Mouse (Mus musculus) kidney, embryonic 16.5 days (tissue): Measurements from ENCODE around the gene Tbk1. TPM values are rescaled to one million over a fixed set of nuclear protein-coding genes. Genes with fewer than 3 reads are reported as not detected.

ENCODE experiments used
- ATAC-seq: fragments of 200-750 bp; cut with Nextera tagmentation; 2 replicates; pipeline ENCODE4 v1.8.0; 2017; ENCODE audit warnings: moderate TSS enrichment; ENCODE audit not compliant: low FRiP score, low TSS enrichment
- H3K27ac ChIP-seq: fragments of 300-500 bp; sonication (generic); 2 replicates; pipeline ENCODE4 v1.5.1; 2014; ENCODE audit warnings: low read length
- H3K27me3 ChIP-seq: fragments of 300-500 bp; sonication (generic); 2 replicates; pipeline ENCODE4 v1.6.1; 2014; ENCODE audit warnings: low read length, control low read depth, mixed read lengths; ENCODE audit not compliant: insufficient read depth
- H3K36me3 ChIP-seq: fragments of 300-500 bp; sonication (generic); 2 replicates; pipeline ENCODE4 v1.6.1; 2014; ENCODE audit warnings: low read length, control low read depth, mixed read lengths; ENCODE audit not compliant: insufficient read depth
- H3K4me1 ChIP-seq: fragments of 300-500 bp; sonication (generic); 2 replicates; pipeline ENCODE4 v1.6.1; 2014; ENCODE audit warnings: low read length, control low read depth, mixed read lengths; ENCODE audit not compliant: insufficient read depth
- H3K4me2 ChIP-seq: fragments of 300-500 bp; sonication (generic); replicated peaks from 2 replicates; pipeline ENCODE4 v1.6.1; 2014; ENCODE audit warnings: low read depth, low read length
- H3K4me3 ChIP-seq: fragments of 300-500 bp; sonication (generic); 2 replicates; pipeline ENCODE4 v1.5.1; 2014; ENCODE audit warnings: mild to moderate bottlenecking, low read length
- H3K9ac ChIP-seq: fragments of 300-500 bp; sonication (generic); replicated peaks from 2 replicates; pipeline ENCODE4 v1.6.1; 2014; ENCODE audit warnings: low read length
- H3K9me3 ChIP-seq: fragments of 300-500 bp; sonication (generic); 2 replicates; pipeline ENCODE4 v1.6.1; 2016; ENCODE audit warnings: low read length, control low read depth
- WGBS: fragments of 180-500 bp; shearing (Covaris S2); extraction: QIAGEN DNeasy Blood & Tissue Kit; methylation state at CpG from one replicate; pipeline ENCODE4 v1.1.7; 2014; 5-methylcytosine and 5-hydroxymethylcytosine counted together
- polyA plus RNA-seq: library from polyadenylated mRNA; unstranded; fragments of >200 nt; fragmentation: Nextera tagmentation; extraction: Ambion mirVana; gene quantifications from 2 replicates; pipeline ENCODE4 v1.2.1, GENCODE M21; 2015

Gene Tbk1
- polyA plus RNA-seq, 1 experiment from 2014 or later = 34.2 TPM

DNA sequence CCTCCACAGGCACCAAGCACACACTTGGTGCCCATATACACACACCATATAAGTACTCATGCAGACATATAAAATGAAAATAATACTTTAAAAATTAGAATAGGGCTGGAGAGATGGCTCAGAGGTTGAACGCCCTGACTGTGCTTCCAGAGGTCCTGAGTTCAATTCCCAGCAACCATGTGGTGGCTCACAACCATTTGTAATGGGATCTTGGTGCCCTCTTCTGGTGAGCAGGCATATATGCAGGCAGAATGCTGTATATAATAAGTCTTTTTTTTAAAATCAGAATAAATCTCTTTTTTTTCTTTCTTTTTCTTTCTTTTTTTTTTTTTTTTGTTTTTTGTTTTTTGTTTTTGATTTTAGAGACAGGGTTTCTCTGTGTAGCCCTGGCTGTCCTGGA, 57.3 kb downstream of the Tbk1 start:
- H3K9ac ChIP-seq = no peak overlapping the region
- 94% methylated on average over 1 of the region's 1 CpGs for WGBS

DNA sequence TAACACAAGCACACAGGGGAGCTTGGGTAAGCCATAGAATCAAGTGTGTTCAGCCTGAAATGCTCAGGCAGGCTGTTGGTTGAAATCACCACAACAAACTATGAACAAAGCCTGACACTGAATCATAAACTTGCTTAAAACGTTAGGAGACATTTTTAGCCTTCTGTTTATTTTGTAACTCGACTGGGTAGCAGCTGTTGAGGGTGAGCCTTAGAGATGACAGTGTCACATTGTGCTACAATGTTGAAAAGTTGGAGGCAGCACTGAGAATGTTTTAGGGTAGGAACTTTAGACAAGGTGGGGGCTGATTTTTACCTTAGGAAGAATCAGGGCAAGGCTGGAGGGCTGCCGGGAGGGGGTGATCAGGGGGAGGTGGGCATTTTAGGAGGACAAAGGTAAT, 58.1 kb downstream of the Tbk1 start:
- Histone ChIP-seq H3K9ac (no peak overlapping the region), H3K4me3 (no peak overlapping the region), H3K27ac (no peak overlapping the region), H3K4me1 (peaks cover 8% of the 10 kb centered on the region; the same call in 1 of the 2 replicates), H3K9me3 (0 out of 2 replicates have a peak, but pooled peaks cover 3% of the 10 kb centered on the region), H3K4me2 (no peak overlapping the region), H3K36me3 (no peaks in the 10 kb centered on the region), H3K27me3 (no peaks in the 10 kb centered on the region)
- ATAC-seq = no peak
- 46% methylated on average over 3 of the region's 3 CpGs for WGBS

More for the DNA sequence above, 57.3 kb downstream of the Tbk1 start:
- peaks cover 10% of the 10 kb centered on the region; the same call in 1 of the 2 replicates for H3K4me1 ChIP-seq
- H3K27ac ChIP-seq = no peak overlapping the region
- no peak overlapping the region for H3K4me2 ChIP-seq
- H3K9me3 ChIP-seq = 0 out of 2 replicates have a peak, but pooled peaks cover 3% of the 10 kb centered on the region
- ATAC-seq = no peak
- H3K27me3 ChIP-seq = no peaks in the 10 kb centered on the region
- H3K4me3 ChIP-seq = no peak overlapping the region
- no peaks in the 10 kb centered on the region for H3K36me3 ChIP-seq

GRCm38 (mm10) chr10:121527114-121527513, 59.5 kb downstream of the Tbk1 start:
- Histone ChIP-seq H3K4me1 (no peaks in the 10 kb centered on the region), H3K27me3 (no peaks in the 10 kb centered on the region), H3K4me3 (no peak overlapping the region), H3K4me2 (no peak overlapping the region), H3K9ac (no peak overlapping the region), H3K27ac (no peak overlapping the region), H3K9me3 (0 out of 2 replicates have a peak, but pooled peaks cover 3% of the 10 kb centered on the region), H3K36me3 (no peaks in the 10 kb centered on the region)
- no peak for ATAC-seq
- 86% methylated on average over 6 of the region's 6 CpGs for WGBS

DNA sequence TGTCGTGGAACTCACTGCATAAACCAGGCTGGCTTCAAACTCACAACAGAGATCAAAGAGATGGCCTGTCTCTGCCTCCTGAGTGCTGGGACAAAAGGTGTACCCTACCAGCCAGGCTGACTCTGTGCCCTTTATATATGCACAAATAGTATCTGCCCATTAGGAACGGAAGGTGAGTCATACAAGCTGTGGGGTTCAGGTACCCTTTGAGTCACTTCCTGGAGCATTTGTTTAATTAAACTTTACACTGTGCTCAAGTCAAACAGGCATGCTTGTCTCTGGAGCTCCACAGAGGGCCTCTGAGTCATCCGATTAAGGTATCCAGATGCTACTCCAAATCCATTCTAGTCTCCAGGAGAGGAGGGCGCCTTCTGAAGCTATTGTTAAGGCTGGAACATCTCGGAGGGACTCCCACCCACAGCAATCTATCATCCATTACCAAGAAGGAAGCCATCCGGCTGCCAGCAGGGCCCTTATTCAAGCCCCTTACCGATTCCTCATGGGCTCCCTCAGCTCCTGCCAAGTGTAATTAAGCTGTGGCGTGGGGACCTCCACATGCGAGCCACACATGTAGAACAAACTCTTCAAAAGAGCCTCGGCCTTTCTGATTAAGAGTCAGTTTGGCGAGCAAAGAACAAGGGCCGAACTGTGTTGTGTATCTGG, 65.5 kb downstream of the Tbk1 start:
- Histone ChIP-seq H3K4me1 (peaks cover 5% of the 10 kb centered on the region; the same call in 1 of the 2 replicates), H3K27me3 (no peaks in the 10 kb centered on the region), H3K9me3 (no peaks in the 10 kb centered on the region), H3K36me3 (no peaks in the 10 kb centered on the region), H3K27ac (no peak overlapping the region), H3K4me2 (no peak overlapping the region), H3K4me3 (no peak overlapping the region), H3K9ac (no peak overlapping the region)
- 38% methylated on average over 12 of the region's 12 CpGs for WGBS
- no peak for ATAC-seq

GRCm38 (mm10) chr10:121519710-121520109, 66.9 kb downstream of the Tbk1 start:
- H3K9me3 ChIP-seq = no peaks in the 10 kb centered on the region
- WGBS = 50% methylated on average over 2 of the region's 2 CpGs
- H3K36me3 ChIP-seq = no peaks in the 10 kb centered on the region
- peaks cover 7% of the 10 kb centered on the region; the same call in 1 of the 2 replicates for H3K4me1 ChIP-seq
- H3K9ac ChIP-seq = no peak overlapping the region
- H3K4me2 ChIP-seq = no peak overlapping the region
- H3K4me3 ChIP-seq = no peak overlapping the region
- no peak for ATAC-seq
- H3K27ac ChIP-seq = no peak overlapping the region
- no peaks in the 10 kb centered on the region for H3K27me3 ChIP-seq

DNA sequence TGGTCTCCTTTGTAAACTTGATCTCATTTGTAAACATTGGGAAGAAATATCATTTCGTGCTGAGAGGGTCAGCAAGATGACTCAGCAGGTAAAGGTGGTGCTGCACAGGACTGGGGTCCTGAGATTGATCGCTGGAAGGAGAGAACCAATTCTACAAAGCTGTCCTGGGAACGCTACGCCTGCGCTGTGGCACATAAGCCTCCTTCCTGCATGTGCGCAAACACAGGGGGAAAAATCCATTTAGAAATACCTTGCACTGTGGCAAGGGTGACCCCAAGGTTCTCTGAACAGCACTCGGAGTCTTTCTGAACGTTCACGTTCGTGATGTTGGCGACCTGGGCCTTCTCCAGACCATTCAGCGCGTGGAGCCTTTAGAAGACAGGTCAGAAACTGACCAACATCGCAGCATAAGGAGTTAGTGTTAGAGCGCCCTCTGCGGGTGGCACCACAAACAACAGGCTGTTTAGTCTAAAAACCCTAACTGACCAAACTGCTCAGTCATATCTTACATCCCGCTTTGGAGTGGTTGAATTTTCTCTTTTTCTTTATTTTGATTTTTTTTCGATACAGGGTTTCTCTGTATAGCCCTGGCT, 70.5 kb downstream of the Tbk1 start:
- Histone ChIP-seq H3K27me3 (no peaks in the 10 kb centered on the region), H3K4me2 (no peak overlapping the region), H3K4me3 (no peak overlapping the region), H3K9me3 (no peaks in the 10 kb centered on the region), H3K9ac (no peak overlapping the region), H3K27ac (no peak overlapping the region), H3K36me3 (no peaks in the 10 kb centered on the region), H3K4me1 (peaks cover 4% of the 10 kb centered on the region; the same call in 1 of the 2 replicates)
- WGBS = 31% methylated on average over 18 of the region's 18 CpGs
- peak; percentile 78 for ATAC-seq

- H3K4me3 ChIP-seq = no peak overlapping the region
- H3K27me3 ChIP-seq = no peaks in the 10 kb centered on the region
- H3K27ac ChIP-seq = no peak overlapping the region
Measured at GRCm38 (mm10) chr10:121509751-121510643, 76.6 kb downstream of the Tbk1 start.

DNA sequence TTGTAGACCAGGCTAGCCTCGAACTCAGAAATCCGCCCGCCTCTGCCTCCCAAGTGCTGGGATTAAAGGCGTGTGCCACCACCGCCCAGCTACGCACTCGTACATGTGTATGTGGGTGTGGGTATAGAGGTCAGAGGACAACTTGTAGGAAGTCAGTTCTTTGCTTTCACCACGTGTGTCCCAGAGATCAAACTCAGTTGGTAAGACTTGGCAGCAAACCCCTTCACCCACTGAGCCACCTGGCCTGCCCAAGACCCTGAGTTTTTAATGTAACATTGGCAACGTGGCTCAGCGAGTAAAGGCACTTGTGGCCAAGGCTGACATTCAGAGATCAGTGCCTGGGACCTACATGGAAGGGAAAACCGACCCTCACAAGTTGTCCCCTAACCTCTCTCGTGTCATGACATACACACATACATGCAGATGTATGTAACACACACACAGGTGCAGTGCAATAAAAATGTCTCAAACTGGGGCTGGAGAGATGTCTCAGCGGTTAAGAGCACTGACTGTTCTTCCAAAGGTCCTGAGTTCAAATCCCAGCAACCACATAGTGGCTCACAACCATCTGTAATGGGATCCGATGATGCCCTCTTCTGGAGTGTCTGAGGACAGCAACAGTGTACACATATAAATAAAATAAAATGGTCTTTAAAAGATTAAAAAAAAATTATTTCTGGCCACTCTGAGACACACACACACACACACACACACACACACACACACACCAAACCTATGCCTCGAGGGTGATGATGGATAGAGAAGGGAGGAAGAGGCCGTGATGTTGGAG, 78.6 kb downstream of the Tbk1 start:
- Histone ChIP-seq H3K4me2 (no peak overlapping the region), H3K27ac (no peak overlapping the region), H3K4me3 (no peak overlapping the region), H3K9ac (no peak overlapping the region), H3K27me3 (no peaks in the 10 kb centered on the region), H3K36me3 (no peaks in the 10 kb centered on the region), H3K9me3 (no peaks in the 10 kb centered on the region), H3K4me1 (peaks cover 43% of the 10 kb centered on the region)
- 90% methylated on average over 15 of the region's 16 CpGs for WGBS
- ATAC-seq = 0 out of 2 replicates have a peak, but pooled peaks have one; percentile 0

More at GRCm38 (mm10) chr10:121509751-121510643, 76.6 kb downstream of the Tbk1 start:
- no peaks in the 10 kb centered on the region for H3K36me3 ChIP-seq
- H3K9me3 ChIP-seq = no peaks in the 10 kb centered on the region
- 22% methylated on average over 24 of the region's 24 CpGs for WGBS
- H3K4me2 ChIP-seq = peak overlapping the region; percentile 27
- H3K9ac ChIP-seq = 0 out of 2 replicates have a peak overlapping the region, but pooled peaks have one; percentile 0
- peaks cover 37% of the 10 kb centered on the region for H3K4me1 ChIP-seq
- peak; percentile 46 for ATAC-seq
